Mouse (Mus musculus) frontal cortex, adult 2 months (tissue): ENCODE data around the gene Ptpre. TPM values are rescaled to one million over a fixed set of nuclear protein-coding genes. Genes with fewer than 3 reads are reported as not detected.
"Not testable (repeated sequence)": the region's sequence is repeated elsewhere in the genome, so short reads cannot be mapped to it uniquely, and the experiment has no call there.

Experiments used
- DNase-seq, 2 experiments: peaks; one replicate each; pipeline ENCODE4 v3.0.0; 2022; ENCODE audit warnings: low spot score in 1 of 2; ENCODE audit errors: extremely low spot score in 1 of 2
- polyA plus RNA-seq: library from polyadenylated mRNA; depleted of rRNA; stranded (reverse); fragments of >200 nt; gene quantifications from 2 replicates; pipeline ENCODE4 v1.2.3, GENCODE M21; 2012

Gene Ptpre
- polyA plus RNA-seq, 1 experiment: 12.6 TPM

- no peak for DNase-seq
Observed at GRCm38 (mm10) chr7:135602265-135602664, 65.0 kb downstream of the Ptpre start.

DNA sequence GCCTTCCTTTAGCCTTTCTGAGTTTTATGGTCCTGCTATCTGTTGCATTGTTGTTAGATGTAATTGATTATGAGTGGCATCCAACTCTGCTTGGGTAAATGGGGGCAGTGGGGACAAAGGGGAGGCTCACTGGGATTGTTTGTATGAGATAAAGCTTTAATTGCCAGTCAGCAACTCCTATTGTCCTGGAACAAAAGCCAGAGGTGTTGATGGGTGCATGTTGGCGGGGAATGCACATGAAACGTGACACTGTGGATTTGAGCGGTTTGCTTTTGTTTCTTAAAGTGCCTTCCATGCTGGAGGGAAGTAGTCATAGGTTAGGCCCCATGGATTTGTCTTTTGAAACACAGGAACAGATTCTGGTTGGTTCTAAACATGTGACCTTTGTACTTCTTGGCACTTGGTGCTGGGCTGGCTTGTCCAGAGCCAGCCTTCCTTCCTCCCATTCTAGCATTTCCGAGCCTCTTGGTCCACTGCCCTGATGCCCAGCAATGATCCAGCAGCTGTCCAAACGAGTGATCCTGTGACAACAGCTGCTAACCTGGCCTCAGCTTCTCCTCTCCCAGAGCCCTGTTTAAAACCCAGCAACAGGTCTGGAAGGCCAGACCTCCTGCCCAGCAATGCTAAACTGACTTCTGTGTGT lies 65.7 kb downstream of the Ptpre start:
- no peak for DNase-seq

GRCm38 (mm10) chr7:135605002-135605803 lies 67.9 kb downstream of the Ptpre start:
- DNase-seq: no peak

DNA sequence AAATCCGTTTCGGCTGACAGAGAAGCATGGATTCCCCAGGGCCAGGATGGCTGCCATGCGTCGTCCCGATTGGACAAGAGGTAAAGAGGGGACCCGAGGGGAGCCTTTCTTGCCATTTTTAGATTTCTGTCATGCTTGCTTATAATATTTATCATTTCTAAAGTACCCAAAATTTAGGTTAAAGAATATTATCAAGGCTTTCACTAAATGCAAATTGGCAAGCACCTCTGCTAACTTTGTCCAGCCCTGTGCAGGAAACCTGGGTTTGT lies 68.5 kb downstream of the Ptpre start:
- DNase-seq: no peak

- DNase-seq: no peak
Observed at GRCm38 (mm10) chr7:135608208-135608607, 70.9 kb downstream of the Ptpre start.

DNA sequence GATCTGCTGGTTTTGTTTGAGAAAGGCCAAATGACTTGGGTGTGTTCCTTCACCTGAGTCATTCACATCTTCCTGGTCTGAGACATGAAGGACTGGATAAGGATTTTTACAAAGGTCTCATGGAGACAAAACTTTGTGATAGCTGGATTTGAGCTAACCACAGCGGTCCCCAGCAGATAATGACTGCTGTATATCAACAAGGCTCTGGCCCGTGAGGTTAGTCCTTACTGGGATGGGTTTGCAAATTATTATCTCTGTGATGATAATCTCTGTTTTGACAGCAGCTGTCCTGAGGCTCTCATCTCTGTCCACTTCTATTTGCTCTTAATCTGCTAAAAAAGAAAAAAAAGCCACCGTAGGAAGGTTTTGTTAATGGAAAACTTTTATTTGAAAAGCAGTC lies 71.7 kb downstream of the Ptpre start:
- no peak for DNase-seq

DNA sequence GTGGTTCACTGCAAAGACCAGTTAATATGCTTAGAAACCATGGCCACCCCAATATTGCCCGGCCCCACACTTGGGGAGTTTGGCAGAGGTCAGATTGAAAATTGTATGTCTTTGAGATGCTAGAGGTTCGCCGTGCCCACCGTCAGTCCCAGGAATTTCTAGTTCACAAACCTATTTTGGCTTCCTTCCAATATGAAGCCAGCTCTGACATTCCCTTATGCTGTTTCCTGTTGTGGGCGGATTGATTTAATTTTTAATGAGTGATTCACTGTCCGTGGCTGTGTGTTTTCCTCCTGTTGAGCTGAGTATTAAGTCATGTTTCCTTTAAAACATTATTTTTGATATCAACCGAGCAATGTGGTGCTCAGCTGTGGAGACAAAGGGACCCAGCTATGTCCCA lies 72.4 kb downstream of the Ptpre start:
- DNase-seq: no peak

DNA sequence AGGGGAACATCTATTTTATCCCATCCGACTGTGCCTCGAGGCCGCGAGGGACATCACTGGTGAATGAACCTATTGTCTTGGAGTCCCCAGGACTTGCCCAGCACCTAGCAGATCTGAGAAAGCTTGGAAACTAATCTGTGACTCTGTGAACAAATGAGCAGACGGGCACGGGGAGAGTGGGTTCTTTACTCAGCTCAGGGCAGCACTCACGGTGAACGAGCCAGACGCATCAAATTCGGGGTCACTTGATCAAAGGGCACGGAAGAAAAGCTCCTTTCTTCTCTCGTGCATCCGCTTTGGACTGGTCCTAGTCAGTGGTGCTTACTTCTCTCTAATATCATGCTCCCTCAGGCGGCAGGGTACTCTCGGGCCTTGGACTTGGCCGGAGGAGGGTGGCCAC lies 75.0 kb downstream of the Ptpre start:
- no peak for DNase-seq

- DNase-seq: no peak
Observed at GRCm38 (mm10) chr7:135612801-135613200, 75.5 kb downstream of the Ptpre start.

DNA sequence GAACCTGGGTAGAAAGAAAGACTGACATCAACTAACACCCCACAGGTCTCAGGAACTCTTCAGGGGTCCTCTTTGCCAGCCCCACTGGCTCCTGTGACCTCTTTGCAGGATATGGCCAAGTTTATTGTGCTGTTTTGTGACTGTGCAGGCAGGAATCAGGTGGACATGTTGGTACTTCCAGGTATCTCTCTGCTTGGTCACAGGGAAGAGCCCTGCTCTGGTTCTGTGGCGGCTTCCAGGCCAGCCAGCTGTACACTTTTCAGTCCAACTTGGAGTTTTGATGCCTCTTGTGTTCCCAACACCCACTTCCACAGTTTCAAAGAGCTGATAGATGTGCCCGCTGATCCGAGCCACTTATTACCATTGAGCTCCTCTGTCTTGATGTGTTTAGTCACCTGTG lies 76.1 kb downstream of the Ptpre start:
- no peak for DNase-seq

GRCm38 (mm10) chr7:135614892-135615291 lies 77.6 kb downstream of the Ptpre start:
- DNase-seq: no peak

- not testable (repeated sequence) for DNase-seq
Observed at GRCm38 (mm10) chr7:135616479-135616878, 79.2 kb downstream of the Ptpre start.

DNA sequence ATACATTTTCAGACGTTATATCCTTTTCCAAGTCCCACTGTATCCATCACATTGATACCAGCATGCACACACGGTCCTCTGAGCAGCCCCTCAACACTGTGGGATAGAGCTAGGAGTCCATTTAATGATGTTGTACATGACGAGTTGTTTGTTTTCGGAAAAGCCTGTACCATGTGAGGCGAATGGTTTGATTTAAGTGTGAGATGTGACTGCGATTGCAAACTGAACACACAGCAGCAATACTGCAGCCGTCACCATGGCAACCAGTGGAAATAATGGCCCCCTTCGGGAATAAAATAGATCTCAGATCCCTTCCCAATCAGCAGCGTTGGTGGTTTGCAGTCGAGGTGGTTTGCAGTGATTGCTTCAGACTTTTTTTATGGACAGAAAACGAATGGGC lies 80.5 kb downstream of the Ptpre start:
- peak in 1 of 2 experiments; percentile 56 for DNase-seq

DNA sequence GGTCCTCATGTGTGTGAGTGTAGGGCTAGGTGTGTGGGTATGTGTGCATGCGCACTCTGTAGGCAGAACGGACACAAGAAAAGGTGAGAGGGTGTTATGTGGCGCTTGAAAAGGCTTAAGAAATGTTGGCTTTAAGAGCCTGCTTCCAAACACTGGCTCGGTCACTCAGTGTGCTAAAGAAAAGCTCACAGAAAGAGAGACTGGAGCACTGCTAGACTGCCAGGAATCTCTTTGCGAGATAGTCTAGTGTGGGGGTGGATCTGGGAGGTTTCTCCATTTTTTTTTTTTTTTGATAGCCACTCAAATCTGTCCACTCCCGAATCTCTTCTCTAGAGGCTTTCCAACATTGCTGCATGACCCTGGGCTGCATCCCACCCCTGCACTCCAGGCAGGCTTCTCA lies 84.4 kb downstream of the Ptpre start:
- DNase-seq: no peak

DNA sequence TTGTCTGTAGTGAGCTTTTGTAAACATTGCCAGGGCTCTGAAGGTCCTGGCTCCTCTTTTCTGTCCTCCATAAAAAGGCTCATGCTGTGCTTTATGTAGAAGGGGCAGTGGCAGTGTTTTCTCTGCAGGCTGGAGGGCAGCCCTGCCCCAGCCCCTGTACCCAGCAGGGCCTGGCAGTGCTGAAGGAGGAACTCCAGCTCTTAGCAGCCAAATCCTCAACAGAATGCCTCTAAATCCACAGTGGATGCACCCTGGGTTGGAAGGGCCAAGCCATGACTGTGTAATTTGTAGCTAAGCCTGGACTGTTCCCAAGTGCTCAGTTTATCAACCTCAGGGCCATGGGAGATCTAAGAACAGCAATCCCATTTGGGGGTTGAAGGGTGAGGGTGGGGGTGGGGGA lies 85.0 kb downstream of the Ptpre start:
- DNase-seq: no peak

- no peak for DNase-seq
Observed at GRCm38 (mm10) chr7:135624854-135625253, 87.6 kb downstream of the Ptpre start.

DNA sequence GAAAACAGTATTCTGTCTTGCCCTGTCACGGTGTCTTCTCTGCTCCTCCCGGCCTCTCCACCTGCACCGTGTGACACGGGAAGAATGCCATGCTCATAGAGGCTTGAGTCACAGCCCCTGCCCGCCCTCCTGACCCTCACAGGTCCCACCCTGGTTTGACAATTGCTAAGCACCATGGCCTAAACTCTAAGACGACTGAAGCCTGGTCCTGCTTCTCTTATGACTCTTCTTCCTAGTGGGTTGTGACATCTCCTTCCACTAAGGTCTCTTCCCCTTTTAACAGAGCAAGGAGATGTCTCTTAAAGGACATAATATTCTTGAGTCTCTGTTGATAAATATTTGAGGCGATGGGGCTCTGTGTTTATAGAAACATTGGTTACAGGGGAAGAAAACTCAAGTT lies 91.1 kb downstream of the Ptpre start:
- DNase-seq: no peak

DNA sequence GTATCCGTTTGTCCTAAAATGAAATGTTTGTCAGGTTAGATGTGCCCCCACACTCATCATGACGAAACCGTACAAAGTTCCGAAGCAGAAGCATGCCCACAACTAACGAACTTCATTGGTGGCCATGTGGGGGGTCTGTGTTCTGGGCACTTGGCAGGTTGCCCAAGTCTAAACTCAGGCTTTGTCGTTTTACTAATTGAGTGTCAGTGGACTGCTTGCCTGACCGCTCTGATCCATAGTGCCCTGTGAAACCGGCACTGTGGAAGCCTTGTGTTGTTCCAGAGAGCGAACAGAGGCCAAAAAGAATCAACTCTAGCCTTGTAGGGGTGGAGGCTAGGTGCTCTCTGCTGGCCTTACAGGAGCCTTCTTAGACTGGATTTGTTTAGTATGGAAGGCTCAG lies 91.7 kb downstream of the Ptpre start:
- DNase-seq: no peak

DNA sequence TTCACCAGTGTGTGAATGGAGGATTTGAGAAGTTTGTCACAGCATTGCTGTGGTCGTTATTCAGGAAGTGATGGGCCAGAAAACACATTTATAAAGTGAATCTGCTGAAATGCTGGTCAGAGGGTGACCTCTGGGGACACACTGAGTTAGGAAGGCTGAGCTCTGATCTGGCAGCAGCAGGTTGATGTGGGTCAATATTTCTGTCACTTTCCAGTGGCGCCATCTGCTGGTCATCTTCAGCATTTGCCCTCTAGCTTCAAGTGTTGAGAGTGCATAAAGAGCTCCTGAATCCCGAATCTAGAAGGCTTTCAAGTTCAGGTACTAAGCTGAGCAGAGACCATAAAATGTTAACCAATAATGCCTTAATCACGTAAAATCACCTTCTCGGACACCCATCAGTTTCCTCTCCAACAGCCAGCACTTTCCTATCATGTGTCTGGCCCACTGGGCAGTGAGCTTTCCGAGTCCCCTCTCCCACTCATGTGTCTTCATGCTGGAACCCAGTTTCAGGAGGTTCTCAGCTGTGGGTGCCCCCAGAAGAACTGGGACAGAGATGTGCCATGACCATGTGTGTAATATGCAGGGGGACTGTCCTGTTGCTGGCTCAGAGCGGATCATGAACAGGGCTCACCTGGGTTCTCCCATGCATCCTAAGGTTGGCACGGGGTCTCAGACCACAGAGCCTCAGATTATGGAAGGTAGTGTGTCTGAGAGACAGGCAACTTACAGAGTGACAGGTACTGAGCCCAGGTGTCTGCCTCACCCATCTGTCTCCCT lies 94.7 kb downstream of the Ptpre start:
- peak; percentile 38 to 86 for DNase-seq

GRCm38 (mm10) chr7:135632716-135633258 lies 95.5 kb downstream of the Ptpre start:
- DNase-seq: no peak

- DNase-seq: no peak
Observed at GRCm38 (mm10) chr7:135634851-135635624, 97.8 kb downstream of the Ptpre start.
